Mouse (Mus musculus) midbrain, embryonic 11.5 days (tissue): ENCODE results near the gene Phc3. TPM values are rescaled to one million over a fixed set of nuclear protein-coding genes. Genes with fewer than 3 reads are reported as not detected.

Experiments
- ATAC-seq: fragments of 200-750 bp; cut with Nextera tagmentation; 2 replicates; pipeline ENCODE4 v1.8.0; 2017; ENCODE audit warnings: moderate TSS enrichment, moderate library complexity; ENCODE audit not compliant: low FRiP score
- DNase-seq: peaks from one replicate; pipeline ENCODE4 v3.0.0; 2015; ENCODE audit warnings: low spot score; ENCODE audit errors: missing footprints
- H3K27ac ChIP-seq: fragments of 300-500 bp; sonication (generic); 2 replicates; pipeline ENCODE4 v1.5.1; 2014; ENCODE audit warnings: low read depth, low read length
- H3K27me3 ChIP-seq: fragments of 300-500 bp; sonication (generic); 2 replicates; pipeline ENCODE4 v1.6.1; 2014; ENCODE audit warnings: mild to moderate bottlenecking, low read length, moderate library complexity, mixed read lengths; ENCODE audit not compliant: control insufficient read depth, insufficient read depth
- H3K36me3 ChIP-seq: fragments of 300-500 bp; sonication (generic); 2 replicates; pipeline ENCODE4 v1.6.1; 2014; ENCODE audit warnings: mild to moderate bottlenecking, low read length, moderate library complexity, mixed read lengths; ENCODE audit not compliant: control insufficient read depth, insufficient read depth
- H3K4me1 ChIP-seq: fragments of 300-500 bp; sonication (generic); 2 replicates; pipeline ENCODE4 v1.6.1; 2014; ENCODE audit warnings: low read length; ENCODE audit not compliant: control insufficient read depth, insufficient read depth
- H3K4me2 ChIP-seq: fragments of 300-500 bp; sonication (generic); 2 replicates; pipeline ENCODE4 v1.6.1; 2014; ENCODE audit warnings: mild to moderate bottlenecking, moderate library complexity
- H3K4me3 ChIP-seq: fragments of 300-500 bp; sonication (generic); 2 replicates; pipeline ENCODE4 v1.5.1; 2014; ENCODE audit warnings: low read depth, low read length
- H3K9ac ChIP-seq: fragments of 300-500 bp; sonication (generic); 2 replicates; pipeline ENCODE4 v1.6.1; 2014; ENCODE audit warnings: low read length
- H3K9me3 ChIP-seq: fragments of 300-500 bp; sonication (generic); 2 replicates; pipeline ENCODE4 v1.6.1; 2016; ENCODE audit warnings: low read length; ENCODE audit not compliant: control insufficient read depth
- WGBS: fragments of 180-500 bp; shearing (Covaris S2); extraction: QIAGEN DNeasy Blood & Tissue Kit; methylation state at CpG from one replicate; pipeline ENCODE4 v1.1.7; 2014; 5-methylcytosine and 5-hydroxymethylcytosine counted together
- polyA plus RNA-seq: library from polyadenylated mRNA; unstranded; fragments of >200 nt; fragmentation: Nextera tagmentation; extraction: Ambion mirVana; gene quantifications from 2 replicates; pipeline ENCODE4 v1.2.1, GENCODE M21; 2014

Gene Phc3
- polyA plus RNA-seq, 1 experiment from 2014 or later, result 4.6 TPM

DNA sequence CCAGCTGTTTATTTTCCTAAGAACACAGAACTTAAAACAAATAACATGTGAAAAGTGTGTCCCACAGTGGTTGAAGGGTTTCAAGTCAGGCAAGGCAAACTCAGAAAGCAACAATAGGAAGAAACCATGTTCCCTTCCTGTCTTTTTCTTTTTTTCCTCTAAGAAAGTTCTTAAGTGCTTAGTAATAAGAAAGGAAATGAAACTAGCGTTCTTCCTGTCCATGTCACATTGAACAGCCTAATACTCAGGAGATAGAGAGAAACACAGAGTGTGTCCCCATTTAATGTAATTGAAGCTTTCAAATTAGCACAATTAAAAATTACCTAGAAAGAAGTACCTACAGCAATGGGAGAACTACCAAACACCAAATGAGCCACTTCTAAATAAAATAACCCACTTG lies 64.6 kb downstream of the Phc3 start:
- H3K9ac ChIP-seq, result no peak overlapping the region
- 93% methylated on average over 1 of the region's 1 CpGs for WGBS
- H3K36me3 ChIP-seq, result no peaks in the 10 kb centered on the region
- no peak overlapping the region for H3K27ac ChIP-seq
- no peak overlapping the region for H3K4me2 ChIP-seq
- H3K9me3 ChIP-seq, result no peaks in the 10 kb centered on the region
- no peaks in the 10 kb centered on the region for H3K27me3 ChIP-seq
- H3K4me3 ChIP-seq, result no peak overlapping the region
- no peak for ATAC-seq
- no peaks in the 10 kb centered on the region for H3K4me1 ChIP-seq
- no peak for DNase-seq

- H3K4me1 ChIP-seq, result no peaks in the 10 kb centered on the region
These were observed 69.8 kb downstream of the Phc3 start for GRCm38 (mm10) chr3:30899407-30899806.

DNA sequence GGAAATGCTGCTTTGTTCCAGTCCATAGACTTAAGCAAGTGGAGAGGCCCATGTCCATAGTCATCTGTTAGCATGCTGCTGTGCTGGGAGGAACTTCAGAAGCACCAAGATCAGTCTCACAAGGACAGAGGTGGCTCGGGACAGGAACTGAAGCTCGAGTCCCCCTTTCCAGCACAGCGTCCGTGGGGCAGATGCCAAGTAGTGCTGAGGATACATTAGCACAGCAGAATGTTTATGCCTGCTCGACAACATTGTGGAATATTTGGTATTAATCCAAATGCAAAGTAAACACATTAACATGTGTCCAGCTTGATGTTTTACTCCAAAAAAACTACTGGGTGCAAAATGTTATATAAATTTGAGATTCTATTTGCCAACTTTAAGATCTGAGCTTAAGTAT lies 72.5 kb downstream of the Phc3 start:
- no peak for ATAC-seq
- Histone ChIP-seq H3K36me3 (0 out of 2 replicates have a peak, but pooled peaks cover 2% of the 10 kb centered on the region), H3K4me1 (no peaks in the 10 kb centered on the region), H3K9me3 (no peaks in the 10 kb centered on the region), H3K4me3 (no peak overlapping the region), H3K4me2 (no peak overlapping the region), H3K27ac (no peak overlapping the region), H3K9ac (no peak overlapping the region), H3K27me3 (no peaks in the 10 kb centered on the region)
- 97% methylated on average over 5 of the region's 5 CpGs for WGBS
- no peak for DNase-seq

More at GRCm38 (mm10) chr3:30899407-30899806, 69.8 kb downstream of the Phc3 start:
- H3K4me2 ChIP-seq, result no peak overlapping the region
- H3K36me3 ChIP-seq, result 0 out of 2 replicates have a peak, but pooled peaks cover 2% of the 10 kb centered on the region
- no peak overlapping the region for H3K27ac ChIP-seq
- no peak for DNase-seq
- no peak overlapping the region for H3K9ac ChIP-seq
- no peak overlapping the region for H3K4me3 ChIP-seq
- no peak for ATAC-seq
- H3K9me3 ChIP-seq, result no peaks in the 10 kb centered on the region
- WGBS, result 94% methylated on average over 8 of the region's 8 CpGs
- H3K27me3 ChIP-seq, result no peaks in the 10 kb centered on the region

- Histone ChIP-seq H3K9me3 (no peaks in the 10 kb centered on the region), H3K4me1 (0 out of 2 replicates have a peak, but pooled peaks cover 4% of the 10 kb centered on the region), H3K27ac (no peak overlapping the region), H3K4me2 (no peak overlapping the region), H3K4me3 (no peak overlapping the region), H3K27me3 (no peaks in the 10 kb centered on the region), H3K36me3 (no peaks in the 10 kb centered on the region), H3K9ac (no peak overlapping the region)
- ATAC-seq, result no peak
- WGBS, result 27% methylated on average over 1 of the region's 1 CpGs
- DNase-seq, result no peak
These were observed 80.2 kb downstream of the Phc3 start for GRCm38 (mm10) chr3:30889014-30889413.

DNA sequence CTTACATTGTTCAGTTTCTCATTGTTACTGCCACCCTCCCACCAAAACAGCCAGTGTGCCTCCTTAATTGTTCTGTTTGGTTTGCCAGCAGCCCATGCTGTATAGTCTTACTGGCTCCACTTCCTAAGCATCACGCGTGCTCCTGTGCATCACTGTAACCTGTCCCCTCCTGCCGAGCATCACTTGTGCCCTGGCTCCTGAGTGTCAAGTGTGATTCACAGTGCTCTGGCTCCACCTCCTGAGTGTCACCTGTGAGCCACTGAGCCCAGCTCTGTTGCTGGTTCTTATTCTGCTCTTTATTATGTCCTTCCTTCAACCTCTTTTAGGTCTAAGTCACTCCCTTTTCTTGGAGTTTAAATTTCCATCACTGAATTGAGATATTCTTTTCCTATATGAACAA lies 81.8 kb downstream of the Phc3 start:
- DNase-seq, result no peak
- WGBS, result 87% methylated on average over 3 of the region's 3 CpGs
- no peaks in the 10 kb centered on the region for H3K9me3 ChIP-seq

DNA sequence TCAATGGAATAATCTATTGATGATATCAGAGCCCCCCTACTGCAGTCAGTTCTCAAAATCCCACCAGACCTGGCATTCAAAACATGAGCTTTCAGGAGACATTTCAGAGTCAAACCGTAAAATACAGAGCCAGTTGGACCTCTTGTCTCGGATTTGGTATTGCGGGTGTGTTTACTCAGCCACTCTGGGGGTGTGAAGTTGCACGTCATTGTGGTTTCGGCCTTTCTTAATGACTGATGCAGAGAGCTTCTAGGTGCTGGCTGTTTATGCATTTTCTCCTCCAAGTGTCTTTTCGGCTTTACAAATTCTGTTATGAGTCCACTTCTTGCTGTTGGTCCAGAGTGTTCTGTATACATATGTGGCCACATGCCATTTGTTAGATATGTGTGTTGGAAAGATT lies 92.5 kb downstream of the Phc3 start:
- no peak overlapping the region for H3K4me2 ChIP-seq
- H3K36me3 ChIP-seq, result no peaks in the 10 kb centered on the region
- H3K27ac ChIP-seq, result no peak overlapping the region
- H3K27me3 ChIP-seq, result no peaks in the 10 kb centered on the region
- H3K4me3 ChIP-seq, result no peak overlapping the region
- no peak overlapping the region for H3K9ac ChIP-seq
- ATAC-seq (no peak), DNase-seq (no peak)
- WGBS, result 92% methylated on average over 6 of the region's 6 CpGs
- no peaks in the 10 kb centered on the region for H3K4me1 ChIP-seq
- no peaks in the 10 kb centered on the region for H3K9me3 ChIP-seq

More for the DNA sequence above, 81.8 kb downstream of the Phc3 start:
- no peaks in the 10 kb centered on the region for H3K27me3 ChIP-seq
- H3K4me2 ChIP-seq, result no peak overlapping the region
- H3K4me1 ChIP-seq, result 0 out of 2 replicates have a peak, but pooled peaks cover 4% of the 10 kb centered on the region
- H3K4me3 ChIP-seq, result no peak overlapping the region
- no peak for ATAC-seq
- H3K9ac ChIP-seq, result no peak overlapping the region
- H3K36me3 ChIP-seq, result no peaks in the 10 kb centered on the region
- H3K27ac ChIP-seq, result no peak overlapping the region

GRCm38 (mm10) chr3:30869995-30870394 lies 99.2 kb downstream of the Phc3 start:
- Histone ChIP-seq H3K36me3 (no peaks in the 10 kb centered on the region), H3K27ac (no peak overlapping the region), H3K4me2 (no peak overlapping the region), H3K9ac (no peak overlapping the region), H3K4me1 (no peaks in the 10 kb centered on the region), H3K9me3 (no peaks in the 10 kb centered on the region), H3K4me3 (no peak overlapping the region), H3K27me3 (no peaks in the 10 kb centered on the region)
- WGBS, result 86% methylated on average over 1 of the region's 1 CpGs
- ATAC-seq, result no peak
- DNase-seq, result peak; percentile 72

DNA sequence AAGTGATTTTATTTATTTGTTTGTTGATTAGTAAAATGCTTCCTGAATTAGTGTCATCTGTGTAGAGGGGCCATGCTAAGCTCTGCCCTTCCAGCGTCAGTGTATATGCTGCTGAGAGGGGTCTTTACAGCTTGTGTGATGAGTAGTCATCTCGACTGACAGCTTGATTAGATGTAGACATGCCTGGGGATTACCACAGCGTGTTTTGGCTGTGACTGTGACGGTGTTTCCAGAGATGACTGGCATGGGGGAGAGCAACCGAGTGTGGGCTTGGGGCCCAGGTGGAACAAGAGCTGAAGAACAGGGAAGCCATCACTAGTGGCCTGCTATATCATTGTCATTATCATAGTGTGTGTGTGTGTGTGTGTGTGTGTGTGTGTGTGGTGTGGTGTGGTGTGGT lies 100.6 kb downstream of the Phc3 start:
- ATAC-seq (no peak), DNase-seq (peak; percentile 57)
- Histone ChIP-seq H3K4me3 (no peak overlapping the region), H3K4me2 (no peak overlapping the region), H3K9ac (no peak overlapping the region), H3K9me3 (no peaks in the 10 kb centered on the region), H3K27me3 (no peaks in the 10 kb centered on the region), H3K36me3 (no peaks in the 10 kb centered on the region), H3K27ac (no peak overlapping the region), H3K4me1 (no peaks in the 10 kb centered on the region)
- WGBS, result 68% methylated on average over 5 of the region's 5 CpGs

DNA sequence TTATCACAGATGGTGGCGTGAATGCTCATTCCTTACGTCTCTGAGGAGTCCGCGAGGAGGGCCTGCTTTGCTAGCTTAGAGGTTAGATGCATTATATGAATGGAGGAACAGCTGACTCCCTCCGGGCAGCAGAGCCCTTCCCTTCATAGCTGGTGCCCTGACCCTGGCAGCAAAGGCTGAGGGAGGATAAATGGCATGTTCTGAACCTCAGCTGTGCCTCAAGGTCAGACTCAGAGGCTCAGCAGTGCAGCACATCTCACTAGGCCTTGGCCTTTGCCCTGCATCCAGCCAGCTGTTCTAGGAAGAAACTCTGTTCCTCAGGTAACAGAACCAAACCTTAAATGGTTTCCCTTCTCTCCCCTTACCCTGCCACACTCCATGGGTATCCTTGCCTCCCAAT lies 101.0 kb downstream of the Phc3 start:
- Histone ChIP-seq H3K27ac (no peak overlapping the region), H3K4me3 (no peak overlapping the region), H3K36me3 (no peaks in the 10 kb centered on the region), H3K27me3 (no peaks in the 10 kb centered on the region), H3K9ac (no peak overlapping the region), H3K9me3 (no peaks in the 10 kb centered on the region), H3K4me1 (no peaks in the 10 kb centered on the region), H3K4me2 (no peak overlapping the region)
- WGBS, result 91% methylated on average over 5 of the region's 5 CpGs
- no peak for DNase-seq
- no peak for ATAC-seq

DNA sequence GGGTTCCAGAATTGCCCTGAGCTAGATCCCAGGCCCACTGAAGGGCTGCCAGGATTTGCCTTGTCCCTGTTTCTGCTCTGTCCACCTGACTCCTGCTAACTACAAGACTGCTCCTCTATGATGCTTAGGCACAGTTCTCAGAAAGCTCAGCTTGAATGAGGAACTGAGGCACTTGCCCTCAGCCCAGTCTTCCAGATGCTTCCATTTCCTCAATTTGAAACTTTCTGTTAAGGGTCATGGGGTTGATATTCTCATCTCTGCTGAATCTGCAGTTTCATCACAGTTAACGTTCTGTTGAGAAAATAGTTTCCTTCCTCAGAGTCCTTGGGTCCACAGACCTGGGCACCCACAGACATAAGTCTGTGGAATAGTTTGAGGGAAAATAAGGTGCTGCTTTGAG lies 104.6 kb downstream of the Phc3 start:
- Histone ChIP-seq H3K27me3 (no peaks in the 10 kb centered on the region), H3K9ac (no peak overlapping the region), H3K36me3 (no peaks in the 10 kb centered on the region), H3K27ac (no peak overlapping the region), H3K4me1 (no peaks in the 10 kb centered on the region), H3K4me2 (no peak overlapping the region), H3K4me3 (no peak overlapping the region), H3K9me3 (no peaks in the 10 kb centered on the region)
- ATAC-seq (no peak), DNase-seq (no peak)
- WGBS, result 80% methylated on average over 1 of the region's 1 CpGs
